Mouse (Mus musculus) right cerebral cortex, postnatal 25 days (tissue): Measurements from ENCODE around the gene Sag.

Experiments
- DNase-seq: peaks from one replicate; pipeline ENCODE4 v3.0.0; 2022

The Sag gene

GRCm38 (mm10) chr1:87803576-87803975, at the start of gene Sag:
Sag (plus strand) TSS chr1:87803680.
- no peak for DNase-seq

GRCm38 (mm10) chr1:87755641-87756470, 47.6 kb upstream of the Sag start, which contains the start of gene Atg16l1:
Atg16l1 (plus strand) TSS chr1:87755870.
- peak; percentile 98 for DNase-seq

- DNase-seq: no peak
These were observed 39.7 kb upstream of the Sag start for GRCm38 (mm10) chr1:87763821-87764220.

- DNase-seq: no peak
These were observed 37.7 kb upstream of the Sag start for GRCm38 (mm10) chr1:87765741-87766140.

- no peak for DNase-seq
These were observed 37.2 kb upstream of the Sag start for GRCm38 (mm10) chr1:87766233-87766632.

GRCm38 (mm10) chr1:87769263-87769662, 34.2 kb upstream of the Sag start:
- no peak for DNase-seq

GRCm38 (mm10) chr1:87770486-87770885, 33.0 kb upstream of the Sag start:
- DNase-seq: no peak

GRCm38 (mm10) chr1:87771724-87772123, 31.8 kb upstream of the Sag start:
- DNase-seq: no peak

GRCm38 (mm10) chr1:87773336-87773735, 30.1 kb upstream of the Sag start:
- DNase-seq: no peak

GRCm38 (mm10) chr1:87774845-87775244, 28.6 kb upstream of the Sag start:
- DNase-seq: no peak

- DNase-seq: no peak
These were observed 24.2 kb upstream of the Sag start for GRCm38 (mm10) chr1:87779204-87779785.

- DNase-seq: no peak
These were observed 17.8 kb upstream of the Sag start for GRCm38 (mm10) chr1:87785703-87786102.

GRCm38 (mm10) chr1:87786251-87786650, 17.2 kb upstream of the Sag start:
- DNase-seq: peak; percentile 55

- DNase-seq: no peak
These were observed 13.8 kb upstream of the Sag start for GRCm38 (mm10) chr1:87789665-87790064.

- no peak for DNase-seq
These were observed 10.9 kb upstream of the Sag start for GRCm38 (mm10) chr1:87792438-87793137.

GRCm38 (mm10) chr1:87793138-87793449, 10.4 kb upstream of the Sag start:
- no peak for DNase-seq

GRCm38 (mm10) chr1:87797702-87798101, 5.8 kb upstream of the Sag start:
- DNase-seq: no peak

GRCm38 (mm10) chr1:87798306-87798705, 5.2 kb upstream of the Sag start:
- peak; percentile 34 for DNase-seq

GRCm38 (mm10) chr1:87807751-87808150, 4.3 kb downstream of the Sag start:
- no peak for DNase-seq

GRCm38 (mm10) chr1:87811391-87811790, 7.9 kb downstream of the Sag start:
- no peak for DNase-seq

- no peak for DNase-seq
These were observed 8.6 kb downstream of the Sag start for GRCm38 (mm10) chr1:87812061-87812460.

GRCm38 (mm10) chr1:87813155-87813554, 9.7 kb downstream of the Sag start:
- peak; percentile 67 for DNase-seq

GRCm38 (mm10) chr1:87813681-87814080, 10.2 kb downstream of the Sag start:
- peak; percentile 16 for DNase-seq

- no peak for DNase-seq
These were observed 21.0 kb downstream of the Sag start for GRCm38 (mm10) chr1:87824420-87824995.
